Mouse (Mus musculus) heart, embryonic 12.5 days (tissue): ENCODE data around the gene Ajuba. TPM values are rescaled to one million over a fixed set of nuclear protein-coding genes. Genes with fewer than 3 reads are reported as not detected.

Experiments used
- ATAC-seq: fragments of 200-750 bp; cut with Nextera tagmentation; 2 replicates; pipeline ENCODE4 v1.8.0; 2017; ENCODE audit warnings: moderate TSS enrichment, moderate library complexity; ENCODE audit not compliant: insufficient number of reproducible peaks, low FRiP score
- H3K27ac ChIP-seq: fragments of 300-500 bp; sonication (generic); 2 replicates; pipeline ENCODE4 v1.5.1; 2016; ENCODE audit warnings: mild to moderate bottlenecking, moderate library complexity; ENCODE audit not compliant: poor library complexity, severe bottlenecking
- H3K27me3 ChIP-seq: fragments of 300-500 bp; sonication (generic); replicated peaks from 2 replicates; pipeline ENCODE4 v1.6.1; 2016; ENCODE audit warnings: mild to moderate bottlenecking, moderate library complexity
- H3K36me3 ChIP-seq: fragments of 300-500 bp; sonication (generic); 2 replicates; pipeline ENCODE4 v1.6.1; 2016; ENCODE audit warnings: mild to moderate bottlenecking, moderate library complexity
- H3K4me1 ChIP-seq: fragments of 300-500 bp; sonication (generic); replicated peaks from 2 replicates; pipeline ENCODE4 v1.6.1; 2016; ENCODE audit warnings: mild to moderate bottlenecking
- H3K4me2 ChIP-seq: fragments of 300-500 bp; sonication (generic); 2 replicates; pipeline ENCODE4 v1.6.1; 2016; ENCODE audit warnings: mild to moderate bottlenecking, moderate library complexity
- H3K4me3 ChIP-seq: fragments of 300-500 bp; sonication (generic); 2 replicates; pipeline ENCODE4 v1.5.1; 2016; ENCODE audit warnings: mild to moderate bottlenecking
- H3K9ac ChIP-seq: fragments of 300-500 bp; sonication (generic); 2 replicates; pipeline ENCODE4 v1.6.1; 2016; ENCODE audit warnings: mild to moderate bottlenecking, moderate library complexity
- H3K9me3 ChIP-seq: fragments of 300-500 bp; sonication (generic); replicated peaks from 2 replicates; pipeline ENCODE4 v1.6.1; 2016; ENCODE audit warnings: mild to moderate bottlenecking, moderate library complexity
- WGBS: fragments of 180-500 bp; shearing (Covaris S2); methylation state at CpG from one replicate; pipeline ENCODE4 v1.1.7; 2016; 5-methylcytosine and 5-hydroxymethylcytosine counted together
- polyA plus RNA-seq: library from polyadenylated mRNA; unstranded; fragments of >200 nt; fragmentation: Nextera tagmentation; extraction: Ambion mirVana; gene quantifications from 2 replicates; pipeline ENCODE4 v1.2.1, GENCODE M21; 2016

The Ajuba gene
- polyA plus RNA-seq, 1 experiment from 2014 or later, result 39.5 TPM

- peak overlapping the region; percentile 82 for H3K27ac ChIP-seq
- H3K9ac ChIP-seq, result 0 out of 2 replicates have a peak overlapping the region, but pooled peaks have one; percentile 6
- 0 out of 2 replicates have a peak, but pooled peaks cover 3% of the 10 kb centered on the region for H3K9me3 ChIP-seq
- peak; percentile 77 for ATAC-seq
- H3K27me3 ChIP-seq, result no peaks in the 10 kb centered on the region
- peak overlapping the region; percentile 4; the same call in 1 of the 2 replicates for H3K4me2 ChIP-seq
- no peak overlapping the region for H3K4me3 ChIP-seq
- peaks cover 19% of the 10 kb centered on the region; the same call in 1 of the 2 replicates for H3K36me3 ChIP-seq
- peaks cover 46% of the 10 kb centered on the region for H3K4me1 ChIP-seq
- 32% methylated on average over 10 of the region's 10 CpGs for WGBS
These were observed 15.1 kb upstream of the Ajuba start for GRCm38 (mm10) chr14:54592319-54592934.

GRCm38 (mm10) chr14:54591056-54591455 is 13.7 kb upstream of the Ajuba start:
- Histone ChIP-seq H3K9ac (no peak overlapping the region), H3K4me3 (no peak overlapping the region), H3K4me1 (peaks cover 42% of the 10 kb centered on the region), H3K4me2 (no peak overlapping the region), H3K27ac (no peak overlapping the region), H3K36me3 (peaks cover 23% of the 10 kb centered on the region), H3K9me3 (0 out of 2 replicates have a peak, but pooled peaks cover 3% of the 10 kb centered on the region), H3K27me3 (no peaks in the 10 kb centered on the region)
- no peak for ATAC-seq
- WGBS, result 92% methylated on average over 16 of the region's 16 CpGs

- ATAC-seq, result peak; percentile 38; the same call in 1 of the 2 replicates
These were observed 6.5 kb upstream of the Ajuba start for GRCm38 (mm10) chr14:54583681-54584338.

GRCm38 (mm10) chr14:54582536-54582935 is 5.2 kb upstream of the Ajuba start:
- ATAC-seq, result no peak
- H3K27me3 ChIP-seq, result no peaks in the 10 kb centered on the region
- no peak overlapping the region for H3K9ac ChIP-seq
- WGBS, result 89% methylated on average over 9 of the region's 9 CpGs
- H3K9me3 ChIP-seq, result no peaks in the 10 kb centered on the region
- H3K36me3 ChIP-seq, result peaks cover 32% of the 10 kb centered on the region
- peaks cover 5% of the 10 kb centered on the region; the same call in 1 of the 2 replicates for H3K4me1 ChIP-seq
- no peak overlapping the region for H3K4me2 ChIP-seq
- H3K4me3 ChIP-seq, result no peak overlapping the region
- H3K27ac ChIP-seq, result no peak overlapping the region

More at GRCm38 (mm10) chr14:54583681-54584338, 6.5 kb upstream of the Ajuba start:
- peaks cover 5% of the 10 kb centered on the region for H3K4me1 ChIP-seq
- 37% methylated on average over 7 of the region's 7 CpGs for WGBS
- no peaks in the 10 kb centered on the region for H3K27me3 ChIP-seq
- no peaks in the 10 kb centered on the region for H3K9me3 ChIP-seq
- H3K36me3 ChIP-seq, result peaks cover 32% of the 10 kb centered on the region
- no peak overlapping the region for H3K9ac ChIP-seq
- H3K4me2 ChIP-seq, result no peak overlapping the region
- H3K27ac ChIP-seq, result no peak overlapping the region
- no peak overlapping the region for H3K4me3 ChIP-seq

- no peak overlapping the region for H3K4me2 ChIP-seq
- ATAC-seq, result no peak
- no peak overlapping the region for H3K4me3 ChIP-seq
- H3K27ac ChIP-seq, result no peak overlapping the region
- 69% methylated on average over 7 of the region's 7 CpGs for WGBS
- H3K36me3 ChIP-seq, result peaks cover 15% of the 10 kb centered on the region
- H3K4me1 ChIP-seq, result peaks cover 13% of the 10 kb centered on the region
- H3K9me3 ChIP-seq, result no peaks in the 10 kb centered on the region
- no peak overlapping the region for H3K9ac ChIP-seq
- H3K27me3 ChIP-seq, result no peaks in the 10 kb centered on the region
These were observed 2.3 kb upstream of the Ajuba start for GRCm38 (mm10) chr14:54579638-54580037.

- Histone ChIP-seq H3K4me1 (peaks cover 29% of the 10 kb centered on the region), H3K36me3 (peaks cover 15% of the 10 kb centered on the region; the same call in 1 of the 2 replicates), H3K9ac (peak overlapping the region; percentile 98), H3K4me3 (peak overlapping the region; percentile 91), H3K9me3 (no peaks in the 10 kb centered on the region), H3K27ac (peak overlapping the region; percentile 94), H3K4me2 (peak overlapping the region; percentile 91), H3K27me3 (no peaks in the 10 kb centered on the region)
- 0 out of 2 replicates have a peak, but pooled peaks have one; percentile 13 for ATAC-seq
- WGBS, result under 1% methylated on average over 10 of the region's 10 CpGs
These were observed 705 bp upstream of the Ajuba start for GRCm38 (mm10) chr14:54578063-54578462.

GRCm38 (mm10) chr14:54576241-54577088 is 893 bp downstream of the Ajuba start:
- WGBS, result under 1% methylated on average over 84 of the region's 84 CpGs
- ATAC-seq, result no peak
- H3K9ac ChIP-seq, result peak overlapping the region; percentile 98

GRCm38 (mm10) chr14:54575631-54576030 is 1.7 kb downstream of the Ajuba start:
- H3K4me1 ChIP-seq, result peaks cover 52% of the 10 kb centered on the region
- no peaks in the 10 kb centered on the region for H3K9me3 ChIP-seq
- H3K9ac ChIP-seq, result peak overlapping the region; percentile 98
- H3K27ac ChIP-seq, result peak overlapping the region; percentile 94
- H3K4me3 ChIP-seq, result peak overlapping the region; percentile 91
- peaks cover 20% of the 10 kb centered on the region for H3K36me3 ChIP-seq
- H3K4me2 ChIP-seq, result peak overlapping the region; percentile 91
- peak; percentile 29 for ATAC-seq
- H3K27me3 ChIP-seq, result no peaks in the 10 kb centered on the region
- WGBS, result under 1% methylated on average over 37 of the region's 39 CpGs

More at GRCm38 (mm10) chr14:54576241-54577088, 893 bp downstream of the Ajuba start:
- Histone ChIP-seq H3K4me1 (peaks cover 45% of the 10 kb centered on the region), H3K27me3 (no peaks in the 10 kb centered on the region), H3K9me3 (no peaks in the 10 kb centered on the region), H3K27ac (peak overlapping the region; percentile 94), H3K4me3 (peak overlapping the region; percentile 91), H3K36me3 (peaks cover 11% of the 10 kb centered on the region), H3K4me2 (peak overlapping the region; percentile 91)

GRCm38 (mm10) chr14:54575031-54575430 is 2.3 kb downstream of the Ajuba start:
- H3K9ac ChIP-seq, result peak overlapping the region; percentile 98
- WGBS, result 4% methylated on average over 8 of the region's 8 CpGs
- H3K4me3 ChIP-seq, result peak overlapping the region; percentile 91
- H3K27me3 ChIP-seq, result no peaks in the 10 kb centered on the region
- peaks cover 57% of the 10 kb centered on the region for H3K4me1 ChIP-seq
- H3K36me3 ChIP-seq, result peaks cover 24% of the 10 kb centered on the region
- H3K4me2 ChIP-seq, result peak overlapping the region; percentile 91
- no peaks in the 10 kb centered on the region for H3K9me3 ChIP-seq
- peak overlapping the region; percentile 94 for H3K27ac ChIP-seq
- no peak for ATAC-seq

- Histone ChIP-seq H3K27ac (peak overlapping the region; percentile 94), H3K9me3 (no peaks in the 10 kb centered on the region), H3K4me1 (peaks cover 65% of the 10 kb centered on the region), H3K36me3 (peaks cover 32% of the 10 kb centered on the region), H3K4me3 (peak overlapping the region; percentile 91), H3K27me3 (no peaks in the 10 kb centered on the region), H3K9ac (peak overlapping the region; percentile 98), H3K4me2 (peak overlapping the region; percentile 91)
- 15% methylated on average over 4 of the region's 4 CpGs for WGBS
- ATAC-seq, result no peak
These were observed 3.1 kb downstream of the Ajuba start for GRCm38 (mm10) chr14:54574253-54574652.
